Mouse (Mus musculus) CH12.LX (cell line): Measurements from ENCODE around the gene Stx4a. TPM values are rescaled to one million over a fixed set of nuclear protein-coding genes. Genes with fewer than 3 reads are reported as not detected.

Experiments used
- DNase-seq: peaks from one replicate; pipeline ENCODE4 v3.0.0-alpha.2; 2013; ENCODE audit errors: extremely low read depth
- H3K27ac ChIP-seq: 2 replicates; pipeline ENCODE4 v1.5.1; 2012; ENCODE audit warnings: low read depth, mild to moderate bottlenecking, control low read depth, moderate library complexity; ENCODE audit not compliant: insufficient read depth
- H3K27me3 ChIP-seq: replicated peaks from 2 replicates; pipeline ENCODE3; 2012; ENCODE audit warnings: inconsistent platforms
- H3K36me3 ChIP-seq, 2 experiments: replicated peaks in 1 of 2; 2 replicates each; pipeline versions ENCODE3 to v1.6.1; 2012; ENCODE audit warnings: inconsistent platforms in 1 of 2, low read length in 1 of 2, mild to moderate bottlenecking in 1 of 2, mixed read lengths in 1 of 2, moderate library complexity in 1 of 2; ENCODE audit not compliant: control insufficient read depth in 1 of 2, insufficient read depth in 1 of 2
- H3K4me1 ChIP-seq, 2 experiments: 2 replicates each; pipeline ENCODE4 v1.6.1; 2012; ENCODE audit warnings: inconsistent platforms in 1 of 2, moderate library complexity in 1 of 2; ENCODE audit not compliant: insufficient read depth in 2 of 2, control insufficient read depth in 1 of 2
- H3K4me2 ChIP-seq: 2 replicates; pipeline ENCODE4 v1.6.1; 2012; ENCODE audit warnings: low read depth, mild to moderate bottlenecking, control low read depth; ENCODE audit not compliant: poor library complexity, insufficient read depth, severe bottlenecking
- H3K4me3 ChIP-seq, 3 experiments: fragments of 150-350 bp in 1 of 3; sonication (generic) in 1 of 3; replicated peaks in 1 of 3; 2 replicates each; pipeline versions ENCODE3 to v1.5.1; 2011 to 2012; ENCODE audit warnings: low read depth in 2 of 3, low read length in 2 of 3, mild to moderate bottlenecking in 2 of 3, moderate library complexity in 2 of 3, control low read depth in 1 of 3, improper control_type of control experiment in 1 of 3, inconsistent platforms in 1 of 3, mixed read lengths in 1 of 3; ENCODE audit not compliant: poor library complexity in 1 of 3
- H3K79me2 ChIP-seq: replicated peaks from 2 replicates; pipeline ENCODE4 v1.6.1; 2012; ENCODE audit warnings: mild to moderate bottlenecking, moderate library complexity; ENCODE audit not compliant: control insufficient read depth, poor library complexity, insufficient read depth, severe bottlenecking; ENCODE audit errors: extremely low read depth
- H3K9ac ChIP-seq: 2 replicates; pipeline ENCODE4 v1.6.1; 2012; ENCODE audit warnings: low read depth, mild to moderate bottlenecking, control low read depth, moderate library complexity; ENCODE audit not compliant: insufficient read depth
- H3K9me3 ChIP-seq: replicated peaks from 2 replicates; pipeline ENCODE3; 2012; ENCODE audit warnings: low read length, inconsistent platforms, mixed read lengths
- CHD2 ChIP-seq: IDR thresholded peaks from 2 replicates; pipeline ENCODE4 v1.6.1; 2011; ENCODE audit warnings: low read length, improper control_type of control experiment
- GABPA ChIP-seq: IDR thresholded peaks from 2 replicates; pipeline ENCODE4 v1.6.1; 2012; ENCODE audit warnings: low read depth, low read length, improper control_type of control experiment, inconsistent platforms; ENCODE audit not compliant: insufficient replicate concordance
- MAX ChIP-seq: IDR thresholded peaks from 2 replicates; pipeline ENCODE4 v1.6.1; 2011; ENCODE audit warnings: low read length, improper control_type of control experiment
- MXI1 ChIP-seq: IDR thresholded peaks from 2 replicates; pipeline ENCODE4 v1.6.1; 2011; ENCODE audit warnings: mild to moderate bottlenecking, low read depth, low read length, improper control_type of control experiment
- MYC ChIP-seq: IDR thresholded peaks from 2 replicates; pipeline ENCODE4 v1.6.1; 2011; ENCODE audit warnings: low read depth, mild to moderate bottlenecking, improper control_type of control experiment, low read length
- NRF1 ChIP-seq: IDR thresholded peaks from 2 replicates; pipeline ENCODE4 v1.6.1; 2014; ENCODE audit warnings: low read depth, mild to moderate bottlenecking, inconsistent platforms, low read length, improper control_type of control experiment, moderate library complexity
- POLR2A ChIP-seq: IDR thresholded peaks from 2 replicates; pipeline ENCODE4 v1.6.1; 2011; ENCODE audit warnings: low read depth, mild to moderate bottlenecking, improper control_type of control experiment, low read length
- RAD21 ChIP-seq: IDR thresholded peaks from 2 replicates; pipeline ENCODE4 v1.6.1; 2011; ENCODE audit warnings: low read depth, mild to moderate bottlenecking, low read length, improper control_type of control experiment, moderate library complexity
- TBP ChIP-seq: conservative IDR thresholded peaks from 2 replicates; pipeline ENCODE4 v1.6.1; 2011; ENCODE audit warnings: low read depth, low read length, improper control_type of control experiment
- TCF12 ChIP-seq: IDR thresholded peaks from 2 replicates; pipeline ENCODE4 v1.6.1; 2014; ENCODE audit warnings: low read depth, mild to moderate bottlenecking, inconsistent platforms, low read length, improper control_type of control experiment
- ZC3H11A ChIP-seq: IDR thresholded peaks from 2 replicates; pipeline ENCODE4 v1.6.1; 2012; ENCODE audit warnings: low read depth, mild to moderate bottlenecking, inconsistent platforms, low read length, improper control_type of control experiment
- ZKSCAN1 ChIP-seq: IDR thresholded peaks from 2 replicates; pipeline ENCODE4 v1.6.1; 2012; ENCODE audit warnings: low read depth, inconsistent platforms, low read length, improper control_type of control experiment, borderline replicate concordance
- ZMIZ1 ChIP-seq: IDR thresholded peaks from 2 replicates; pipeline ENCODE4 v1.6.1; 2012; ENCODE audit warnings: low read depth, mild to moderate bottlenecking, inconsistent platforms, low read length, improper control_type of control experiment
- ZNF384 ChIP-seq: IDR thresholded peaks from 2 replicates; pipeline ENCODE4 v1.6.1; 2012; ENCODE audit warnings: low read depth, low read length, improper control_type of control experiment, inconsistent platforms
- dilution Hi-C: fragments of 300-500 bp; cut with MboI; formaldehyde crosslinking; loops from 2 replicates; pipeline ENCODE4 v1.14.3; 2020; ENCODE audit warnings: low sequenced_read_pairs; ENCODE audit not compliant: extremely low pct_unique_long_range_greater_than_20kb, extremely low pct_ligation_motif_present
- in situ Hi-C: fragments of 300-500 bp; cut with MboI; formaldehyde crosslinking; loops from 3 replicates; pipeline ENCODE4 v1.14.3; 2019; ENCODE audit warnings: low sequenced_read_pairs, low pct_ligation_motif_present, low pct_unique_long_range_greater_than_20kb, mixed read lengths
- polyA plus RNA-seq: library from polyadenylated mRNA; unstranded; fragments of >175 nt; gene quantifications from 2 replicates; pipeline ENCODE4 v1.2.1, GENCODE M21; 2012; ENCODE audit warnings: low read depth; ENCODE audit not compliant: insufficient read length
- total RNA-seq, 2 experiments: library from RNA; depleted of rRNA; stranded (reverse); fragments of 300-350 nt in 1 of 2; fragments of >200 nt in 1 of 2; gene quantifications; 2 replicates each; pipeline ENCODE4 v1.2.3; 2012 to 2014

The Stx4a gene
- total and polyA plus RNA-seq, 3 experiments: 16.5 to 50.5 (median 25.4) TPM

DNA sequence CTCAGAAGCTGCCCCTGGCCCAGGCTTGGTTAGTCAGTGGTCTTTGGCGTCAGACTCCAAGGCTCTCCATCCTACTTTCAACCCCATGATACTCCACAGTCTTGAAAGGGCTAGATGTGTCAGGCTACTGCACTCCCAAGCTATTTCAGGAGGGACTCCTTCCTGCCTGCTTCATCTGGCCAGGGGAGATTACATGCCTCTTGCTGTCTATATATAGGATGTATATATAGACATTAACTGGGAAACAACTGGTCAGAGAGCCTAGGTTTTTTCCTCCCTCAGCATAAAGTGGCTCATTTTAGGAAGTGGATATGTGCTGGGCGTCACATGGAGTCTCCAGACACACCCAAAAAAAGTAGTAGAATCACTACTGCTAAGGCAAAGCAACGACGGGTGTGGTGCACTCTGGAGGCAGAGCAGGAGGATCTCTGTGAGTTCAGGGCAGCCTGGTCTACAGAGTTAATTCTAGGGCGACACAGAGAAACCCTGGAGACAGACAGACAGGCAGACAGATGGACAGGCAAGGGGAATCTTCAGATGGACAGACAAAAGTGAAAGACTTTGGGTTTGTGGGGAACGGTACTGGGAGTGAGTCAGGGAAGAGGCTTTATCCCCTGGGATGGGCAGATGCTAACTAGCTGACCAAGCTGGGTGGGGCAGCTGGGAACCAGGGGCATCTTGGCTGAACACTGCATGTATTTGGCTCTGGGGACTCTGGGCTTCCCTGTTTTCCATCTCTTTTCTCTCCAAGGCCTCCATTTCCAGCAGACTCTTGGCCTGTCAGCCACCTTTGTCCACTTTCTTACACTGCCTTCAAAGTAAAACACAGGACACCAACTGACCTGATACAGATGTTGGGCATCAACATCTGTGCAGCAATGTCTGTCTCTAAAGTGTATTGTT, 26.1 kb downstream of the Stx4a start:
- H3K27ac ChIP-seq: no peak overlapping the region
- in situ Hi-C loops (no loop called here), dilution Hi-C loops (no loop called here)
- no peak overlapping the region for H3K4me3 ChIP-seq
- no peak for DNase-seq
- no peaks in the 10 kb centered on the region for H3K79me2 ChIP-seq
- no peak for TF ChIP-seq TBP
- no peak for TF ChIP-seq RAD21
- no peak for TF ChIP-seq ZMIZ1
- TF ChIP-seq GABPA: no peak
- no peak for TF ChIP-seq POLR2A
- TF ChIP-seq ZC3H11A: no peak
- no peak for TF ChIP-seq MXI1
- no peak for TF ChIP-seq MAX
- TF ChIP-seq NRF1: no peak
- no peak for TF ChIP-seq CHD2
- TF ChIP-seq TCF12: no peak
- TF ChIP-seq ZNF384: no peak
- peaks cover 20 to 49% of the 10 kb centered on the region in 2 experiments for H3K36me3 ChIP-seq
- H3K9me3 ChIP-seq: no peaks in the 10 kb centered on the region
- H3K4me2 ChIP-seq: no peak overlapping the region
- no peaks in the 10 kb centered on the region for H3K4me1 ChIP-seq
- no peak overlapping the region for H3K9ac ChIP-seq
- no peaks in the 10 kb centered on the region for H3K27me3 ChIP-seq

DNA sequence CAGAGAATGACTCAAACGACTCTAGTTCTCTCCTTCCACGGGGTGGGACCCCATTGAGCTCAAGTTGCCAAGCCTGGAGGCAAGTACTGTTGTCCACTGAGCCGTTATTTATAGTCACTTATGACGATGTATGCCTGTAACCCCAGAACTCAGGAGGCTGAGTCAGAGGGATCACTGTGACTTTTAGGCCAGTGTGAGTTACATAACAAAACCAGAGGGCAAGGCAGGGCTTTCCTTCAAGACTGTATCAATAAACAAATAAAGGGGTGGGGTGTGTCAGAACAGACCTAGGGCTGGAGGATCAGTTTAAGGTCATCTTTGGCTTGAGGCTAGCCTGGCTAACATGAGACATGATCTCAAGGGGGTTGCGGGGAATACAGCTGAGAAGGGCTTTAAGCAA, 26.8 kb downstream of the Stx4a start:
- Histone ChIP-seq H3K4me1 (no peaks in the 10 kb centered on the region), H3K27ac (no peak overlapping the region), H3K9me3 (no peaks in the 10 kb centered on the region), H3K79me2 (no peaks in the 10 kb centered on the region), H3K4me2 (no peak overlapping the region), H3K27me3 (no peaks in the 10 kb centered on the region), H3K36me3 (peaks cover 19 to 44% of the 10 kb centered on the region in 2 experiments), H3K4me3 (no peak overlapping the region), H3K9ac (no peak overlapping the region)
- in situ Hi-C loops: no loop called here
- dilution Hi-C loops: no loop called here
- DNase-seq: no peak
- TF ChIP-seq NRF1 (no peak), ZKSCAN1 (no peak), MYC (no peak)
